Mouse (Mus musculus) megakaryocyte-erythroid progenitor cell, adult 5-6 weeks (primary cell): ENCODE results near the gene Tnfrsf13b. TPM values are rescaled to one million over a fixed set of nuclear protein-coding genes. Genes with fewer than 3 reads are reported as not detected.
A peak's percentile ranks its signal among the peaks of the same experiment; 100 is the strongest.
"Not testable (repeated sequence)": the region's sequence is repeated elsewhere in the genome, so short reads cannot be mapped to it uniquely, and the experiment has no call there.

ENCODE experiments used
- ATAC-seq: replicated peaks from 2 replicates; pipeline ENCODE4 v1.8.0; 2016; ENCODE audit warnings: mild to moderate bottlenecking, inconsistent platforms; ENCODE audit not compliant: severe bottlenecking, poor library complexity, low FRiP score, low TSS enrichment
- total RNA-seq, 2 experiments: library from RNA; stranded (forward) in 1 of 2; stranded (reverse) in 1 of 2; fragments of 200-1000, 215-1000 nt in 1 of 2; fragments of >200 nt in 1 of 2; fragmentation: Nextera tagmentation in 1 of 2; gene quantifications; 2 replicates each; pipeline ENCODE4 v1.2.3; 2014 to 2017

The Tnfrsf13b gene
- total RNA-seq, 2 experiments from 2014 or later: 2.3 to 12.5 TPM

- no peak for ATAC-seq
Measured at GRCm38 (mm10) chr11:61162776-61163175, 36.2 kb downstream of the Tnfrsf13b start.

GRCm38 (mm10) chr11:61163341-61163740 is 36.8 kb downstream of the Tnfrsf13b start:
- ATAC-seq: no peak

GRCm38 (mm10) chr11:61164366-61164765 is 37.8 kb downstream of the Tnfrsf13b start:
- no peak for ATAC-seq

- no peak for ATAC-seq
Measured at GRCm38 (mm10) chr11:61164881-61165280, 38.3 kb downstream of the Tnfrsf13b start.

- no peak for ATAC-seq
Measured at GRCm38 (mm10) chr11:61170184-61170583, 43.6 kb downstream of the Tnfrsf13b start.

GRCm38 (mm10) chr11:61173477-61173876 is 46.9 kb downstream of the Tnfrsf13b start:
- not testable (repeated sequence) for ATAC-seq

- ATAC-seq: no peak
Measured at GRCm38 (mm10) chr11:61174291-61174820, 47.8 kb downstream of the Tnfrsf13b start.

GRCm38 (mm10) chr11:61174821-61175658 is 48.5 kb downstream of the Tnfrsf13b start, which contains the start of gene Usp22:
Gene Usp22 (minus strand): TSS chr11:61175055.
- ATAC-seq: peak; percentile 98

GRCm38 (mm10) chr11:61175778-61176177 is 49.2 kb downstream of the Tnfrsf13b start:
- ATAC-seq: no peak

- ATAC-seq: no peak
Measured at GRCm38 (mm10) chr11:61176321-61176720, 49.8 kb downstream of the Tnfrsf13b start.

- no peak for ATAC-seq
Measured at GRCm38 (mm10) chr11:61180361-61180760, 53.8 kb downstream of the Tnfrsf13b start.

GRCm38 (mm10) chr11:61181624-61182023 is 55.1 kb downstream of the Tnfrsf13b start:
- ATAC-seq: no peak

GRCm38 (mm10) chr11:61183820-61184219 is 57.3 kb downstream of the Tnfrsf13b start:
- ATAC-seq: no peak

GRCm38 (mm10) chr11:61190776-61191175 is 64.2 kb downstream of the Tnfrsf13b start:
- no peak for ATAC-seq

GRCm38 (mm10) chr11:61192123-61192522 is 65.6 kb downstream of the Tnfrsf13b start:
- ATAC-seq: not testable (repeated sequence)

- ATAC-seq: no peak
Measured at GRCm38 (mm10) chr11:61192779-61193178, 66.2 kb downstream of the Tnfrsf13b start.

- ATAC-seq: peak; percentile 93
Measured at GRCm38 (mm10) chr11:61193392-61193791, 66.8 kb downstream of the Tnfrsf13b start.

- ATAC-seq: no peak
Measured at GRCm38 (mm10) chr11:61196616-61197353, 70.2 kb downstream of the Tnfrsf13b start.

- ATAC-seq: no peak
Measured at GRCm38 (mm10) chr11:61197935-61198334, 71.4 kb downstream of the Tnfrsf13b start.
